ENCODE assay signal across 41 mouse cellular contexts in genomic region chr8:106528596-106529249, GRCm38 (mm10). TPM values are rescaled to one million over a fixed set of nuclear protein-coding genes. Genes with fewer than 3 reads are reported as not detected.
A peak's percentile ranks its signal among the peaks of the same experiment; 100 is the strongest.
DNase-seq lines count a peak whose midpoint lies in the region; ATAC-seq lines count a peak whose summit lies in the region.
"Had no signal": no experiment of that assay in that cellular context is flagged by ENCODE, and none has a peak within 500 bp of the region (broad histone marks: within the 10 kb centered on the region; RNA-seq: fewer than 3 reads in every experiment).

No protein-coding gene starts in this region.

- ATAC-seq in heart, embryonic 14.5 days (ENCODE audit: insufficient number of reproducible peaks, insufficient read depth, low FRiP score, low read depth): no peak
- ATAC-seq: forebrain, postnatal 0 days; hindbrain, embryonic 16.5 days; midbrain, embryonic 16.5 days; Patski had no signal

- peak overlapping the region; percentile 15 to 42; a peak in 2 of 4 replicates for H3K27ac ChIP-seq in heart, embryonic 14.5 days (replicated peaks in 1 of 2; ENCODE audit: control insufficient read depth in 1 of 2, insufficient read depth in 1 of 2, low read depth in 2 of 2, low read length in 2 of 2)
- H3K27ac ChIP-seq: limb, embryonic 12.5 days; lung, embryonic 15.5 days had no signal

- no peak overlapping the region for H3K9ac ChIP-seq in heart, embryonic 14.5 days (ENCODE audit: low read length)
- H3K9ac ChIP-seq: forebrain, postnatal 0 days; limb, embryonic 12.5 days; lung, embryonic 15.5 days had no signal

- H3K9me3 ChIP-seq in heart, embryonic 14.5 days (ENCODE audit: control insufficient read depth, low read length): peaks cover 4% of the 10 kb centered on the region
- H3K9me3 ChIP-seq: G1E; lung, embryonic 15.5 days had no signal

- 61% methylated on average over 9 of the region's 9 CpGs for WGBS in heart, embryonic 14.5 days

- DNase-seq in heart, postnatal 14 days: no peak
- DNase-seq in ES-CJ7 (ENCODE audit: low read depth, low spot score) (peak; percentile 61), R1 (ENCODE audit: low read depth, low spot score) (peak; percentile 58)
- DNase-seq in fat pad, adult 2 months (ENCODE audit: extremely low read depth, low read depth, low spot score): peak; percentile 95
- DNase-seq in right cerebral cortex, postnatal 14 days: no peak
- DNase-seq in yolk sac, embryonic 10.5 days (ENCODE audit: low spot score): no peak
- DNase-seq: adrenal gland, postnatal 36 days; B cell, adult 2 months; cerebellum, adult 18-20 months; cerebellum, postnatal 10 days; forebrain, postnatal 0 days; gastrocnemius, postnatal 14 days; heart, adult 11 months; heart, postnatal 10 days; kidney, adult 9 months; kidney, postnatal 14 days; layer of hippocampus, adult 9-11 months; spleen, adult 18-20 months; thymus, postnatal 14 days had no signal

- intact Hi-C loops in heart, postnatal 14 days (cut with DNase I): no loop called here

- peaks cover 23 to 48% of the 10 kb centered on the region in 2 experiments for H3K4me1 ChIP-seq in heart, embryonic 14.5 days (ENCODE audit: control insufficient read depth in 2 of 2, insufficient read depth in 2 of 2, low read length in 2 of 2)
- H3K4me1 ChIP-seq: lung, embryonic 15.5 days had no signal

- no peaks in the 10 kb centered on the region for H3K27me3 ChIP-seq in heart, embryonic 14.5 days (ENCODE audit: control insufficient read depth, insufficient read depth, low read length)
- H3K27me3 ChIP-seq: limb, embryonic 12.5 days; lung, embryonic 15.5 days; Patski had no signal

- no peak overlapping the region for H3K4me2 ChIP-seq in heart, embryonic 14.5 days (ENCODE audit: low read length)
- H3K4me2 ChIP-seq: limb, embryonic 12.5 days; liver, embryonic 11.5 days; lung, embryonic 15.5 days; midbrain, embryonic 11.5 days had no signal

- H3K4me3 ChIP-seq in heart, embryonic 14.5 days (ENCODE audit: control insufficient read depth in 1 of 2, insufficient read depth in 1 of 2, low read depth in 1 of 2, low read length in 2 of 2): no peak overlapping the region
- H3K4me3 ChIP-seq: limb, embryonic 12.5 days; lung, embryonic 15.5 days had no signal

- H3K36me3 ChIP-seq in heart, embryonic 14.5 days (ENCODE audit: control insufficient read depth, insufficient read depth, low read length): peaks cover 19% of the 10 kb centered on the region; the same call in 1 of the 2 replicates
- H3K36me3 ChIP-seq: G1E; lung, embryonic 15.5 days had no signal

RNA-seq across cellular contexts. Expression of gene Cdh3, which starts 18.0 kb away (rescaled TPM):
- 9.2 and 15.0 TPM in 2 replicates for polyA plus RNA-seq in heart, embryonic 14.5 days (2014; fragmentation: Nextera tagmentation; extraction: Ambion mirVana)
- total RNA-seq in heart, postnatal 14 days (2021): 1 to 10 TPM; 1.7 to 2.2 TPM
- total RNA-seq: common myeloid progenitor, adult 5-6 weeks; megakaryocyte, adult 5-6 weeks; neutrophil, adult 5-6 weeks had no signal
- polyA plus RNA-seq: G1E had no signal

RNA-seq across cellular contexts. Expression of gene 6030452D12Rik, which starts 28.4 kb away (rescaled TPM):
- not detected in 2 replicates for polyA plus RNA-seq in heart, embryonic 14.5 days (2014; fragmentation: Nextera tagmentation; extraction: Ambion mirVana)
- total RNA-seq in heart, postnatal 14 days (2021): not detected
- total RNA-seq: adrenal gland, adult 18-20 months; adrenal gland, postnatal 36 days; common myeloid progenitor, adult 5-6 weeks; forebrain, postnatal 0 days; G1E; gastrocnemius, postnatal 14 days; heart, postnatal 10 days; left cerebral cortex, postnatal 10 days; megakaryocyte, adult 5-6 weeks; neutrophil, adult 5-6 weeks had no signal
- polyA plus RNA-seq: brain, embryonic 14.5 days; forebrain, embryonic 11.5 days; forebrain, postnatal 0 days; G1E; hindbrain, embryonic 11.5 days; hindbrain, embryonic 16.5 days; intestine, embryonic 14.5 days; limb, embryonic 12.5 days; liver, embryonic 11.5 days; liver, embryonic 16.5 days; lung, embryonic 15.5 days; midbrain, embryonic 11.5 days; midbrain, embryonic 16.5 days; neural tube, embryonic 11.5 days; Patski; stomach, embryonic 16.5 days; urinary bladder, adult 2 months had no signal

RNA-seq across cellular contexts. Expression of gene Gm10073, which starts 44.5 kb away (rescaled TPM):
- polyA plus RNA-seq in heart, embryonic 14.5 days (2014; fragmentation: Nextera tagmentation; extraction: Ambion mirVana): 7.3 and 9.3 TPM in 2 replicates
- total RNA-seq in heart, postnatal 14 days (2021): 100 to 1,000 TPM in 1 of 2 experiments, 10 to 100 TPM in 1; 91.0 to 106 TPM

Comparison
In these comparisons a context has a peak if more than half of its experiments do, and no peak if none do; other contexts are left out.
1. DNase-seq: peak in ES-CJ7 (single experiment), R1 (single experiment) and fat pad, adult 2 months (single experiment); none in heart, postnatal 14 days (0 of 2), right cerebral cortex, postnatal 14 days (single experiment) and yolk sac, embryonic 10.5 days (single experiment).